8 mouse cellular contexts compared by ENCODE assay signal in genomic region chrX:48624054-48624420, GRCm38 (mm10). TPM values are rescaled to one million over a fixed set of nuclear protein-coding genes. Genes with fewer than 3 reads are reported as not detected.
A peak's percentile ranks its signal among the peaks of the same experiment; 100 is the strongest.
DNase-seq lines count a peak whose midpoint lies in the region; ATAC-seq and TF ChIP-seq lines count a peak whose summit lies in the region.

No protein-coding gene starts in this region.

- no peak for DNase-seq in heart, adult 2 months
- no peak for DNase-seq in heart, adult 8-10 months (ENCODE audit: low spot score)
- no peak for DNase-seq in thymus, adult 2 months
- DNase-seq in thymus, postnatal 0 days (ENCODE audit: low spot score), result no peak
- DNase-seq in liver, embryonic 13.5 days, result no peak
- DNase-seq in adrenal gland, adult 18-20 months (ENCODE audit: low spot score in 2 of 2), result no peak
- DNase-seq in cerebellum, postnatal 4 days (ENCODE audit: low spot score in 2 of 2), result no peak
- DNase-seq in layer of hippocampus, adult 9-10 months (ENCODE audit: low spot score), result no peak

- peak overlapping the region; percentile 22; the same call in 1 of the 2 replicates for H3K9ac ChIP-seq in heart, adult 2 months (ENCODE audit: low read depth, low read length)
- peak overlapping the region; percentile 72 for H3K9ac ChIP-seq in liver, embryonic 13.5 days

- no peaks in the 10 kb centered on the region for H3K27me3 ChIP-seq in heart, adult 2 months (ENCODE audit: control insufficient read depth, insufficient read depth, low read length)
- no peaks in the 10 kb centered on the region for H3K27me3 ChIP-seq in thymus, adult 2 months (ENCODE audit: control insufficient read depth, insufficient read depth, low read length)
- H3K27me3 ChIP-seq in liver, embryonic 13.5 days, result no peaks in the 10 kb centered on the region

- TF ChIP-seq POLR2A in heart, adult 2 months (IDR thresholded peaks at IDR 0.05; ENCODE audit: insufficient read depth, low read depth, low read length), result no peak
- no peak for TF ChIP-seq POLR2A in thymus, adult 2 months (IDR thresholded peaks at IDR 0.05; ENCODE audit: control insufficient read depth, extremely low read depth, insufficient read depth, low read length, poor library complexity)

- no peaks in the 10 kb centered on the region for H3K9me3 ChIP-seq in liver, embryonic 13.5 days (replicated peaks)

- intact Hi-C loops in heart, adult 2 months (cut with DNase I), result no loop called here

- H3K27ac ChIP-seq in heart, adult 2 months, result no peak overlapping the region; the same call in 1 of the 2 replicates
- H3K27ac ChIP-seq in thymus, adult 2 months (ENCODE audit: control insufficient read depth, insufficient read depth, low read length), result peak overlapping the region; percentile 36; the same call in 1 of the 2 replicates
- H3K27ac ChIP-seq in liver, embryonic 13.5 days, result no peak overlapping the region

- no peak for TF ChIP-seq EP300 in heart, adult 2 months (IDR thresholded peaks at IDR 0.05; ENCODE audit: insufficient read depth, low read depth, low read length)

- peak overlapping the region; percentile 67 for H3K4me3 ChIP-seq in heart, adult 2 months
- H3K4me3 ChIP-seq in thymus, adult 2 months (ENCODE audit: control insufficient read depth, insufficient read depth, low read length), result peak overlapping the region; percentile 87
- peak overlapping the region; percentile 72 for H3K4me3 ChIP-seq in liver, embryonic 13.5 days (replicated peaks)

- peak overlapping the region; percentile 74 for H3K4me2 ChIP-seq in liver, embryonic 13.5 days

- WGBS in heart, adult 2 months, result 25% methylated on average over 9 of the region's 9 CpGs
- WGBS in thymus, adult 2 months, result 1% methylated on average over 9 of the region's 9 CpGs
- WGBS in liver, embryonic 13.5 days (ENCODE audit: insufficient replicate concordance), result 15% methylated on average over 9 of the region's 9 CpGs

- ATAC-seq in liver, embryonic 13.5 days (ENCODE audit: low read depth), result no peak

- no peak for TF ChIP-seq CTCF in heart, adult 2 months (IDR thresholded peaks at IDR 0.05)
- no peak for TF ChIP-seq CTCF in thymus, adult 2 months (IDR thresholded peaks at IDR 0.05; ENCODE audit: borderline replicate concordance, control insufficient read depth, extremely low read depth, insufficient read depth, low read length, poor library complexity)

- H3K4me1 ChIP-seq in heart, adult 2 months (ENCODE audit: control insufficient read depth, insufficient read depth, low read length), result no peaks in the 10 kb centered on the region; the same call in 1 of the 2 replicates
- H3K4me1 ChIP-seq in thymus, adult 2 months (replicated peaks; ENCODE audit: control insufficient read depth, insufficient read depth, low read length), result no peaks in the 10 kb centered on the region
- no peaks in the 10 kb centered on the region for H3K4me1 ChIP-seq in liver, embryonic 13.5 days (replicated peaks)

- H3K79me2 ChIP-seq in heart, adult 2 months (replicated peaks; ENCODE audit: control insufficient read depth, insufficient read depth, low read length), result no peaks in the 10 kb centered on the region

- no peaks in the 10 kb centered on the region for H3K36me3 ChIP-seq in heart, adult 2 months (ENCODE audit: control insufficient read depth, insufficient read depth, low read length)
- no peaks in the 10 kb centered on the region for H3K36me3 ChIP-seq in thymus, adult 2 months (ENCODE audit: control insufficient read depth, insufficient read depth, low read length)
- no peaks in the 10 kb centered on the region for H3K36me3 ChIP-seq in liver, embryonic 13.5 days

RNA-seq across cellular contexts. Expression of gene Slc25a14, which starts 0.8 kb away (rescaled TPM):
- total RNA-seq in heart, adult 2 months (2021), result 1 to 10 TPM; 1.9 to 2.1 TPM
- polyA plus RNA-seq in heart, adult 2 months (2012; rRNA removed), result 1.6 and 1.9 TPM in 2 replicates
- total RNA-seq in heart, adult 8-10 months (2022), result 1 to 10 TPM; 1.4 to 2.8 (median 2.2) TPM
- polyA plus RNA-seq in thymus, adult 2 months (2012; rRNA removed), result 3.2 and 4.8 TPM in 2 replicates
- polyA plus RNA-seq in thymus, postnatal 0 days (2015; fragmentation: Nextera tagmentation; extraction: Ambion mirVana), result 13.3 and 15.0 TPM in 2 replicates
- polyA plus RNA-seq in liver, embryonic 13.5 days (2015; fragmentation: Nextera tagmentation; extraction: Ambion mirVana), result 4.9 and 6.2 TPM in 2 replicates
- total RNA-seq in adrenal gland, adult 18-20 months (2021), result 10 to 100 TPM; 10.1 to 13.0 TPM

RNA-seq across cellular contexts. Expression of gene Zfp280c, which starts 29.7 kb away (rescaled TPM):
- total RNA-seq in heart, adult 2 months (2021), result 1 to 10 TPM; 4.5 to 4.8 TPM
- polyA plus RNA-seq in heart, adult 2 months (2012; rRNA removed), result 2.5 and 5.1 TPM in 2 replicates
- 1 to 10 TPM; 3.4 to 6.0 (median 5.3) TPM for total RNA-seq in heart, adult 8-10 months (2022)
- 8.8 and 11.4 TPM in 2 replicates for polyA plus RNA-seq in thymus, adult 2 months (2012; rRNA removed)
- 10.1 and 14.9 TPM in 2 replicates for polyA plus RNA-seq in thymus, postnatal 0 days (2015; fragmentation: Nextera tagmentation; extraction: Ambion mirVana)
- 3.5 and 5.2 TPM in 2 replicates for polyA plus RNA-seq in liver, embryonic 13.5 days (2015; fragmentation: Nextera tagmentation; extraction: Ambion mirVana)
- 10 to 100 TPM in 1 of 2 experiments, 1 to 10 TPM in 1; 7.9 to 10.3 TPM for total RNA-seq in adrenal gland, adult 18-20 months (2021)

RNA-seq across cellular contexts. Expression of gene Gpr119, which starts 50.2 kb away (rescaled TPM):
- not detected for total RNA-seq in heart, adult 2 months (2021)
- 0.04 TPM in 1 of 2 replicates, not detected in the other for polyA plus RNA-seq in heart, adult 2 months (2012; rRNA removed)
- total RNA-seq in heart, adult 8-10 months (2022), result not detected
- 0.07 TPM in 1 of 2 replicates, not detected in the other for polyA plus RNA-seq in thymus, adult 2 months (2012; rRNA removed)
- polyA plus RNA-seq in thymus, postnatal 0 days (2015; fragmentation: Nextera tagmentation; extraction: Ambion mirVana), result 0.05 TPM in 1 of 2 replicates, not detected in the other
- polyA plus RNA-seq in liver, embryonic 13.5 days (2015; fragmentation: Nextera tagmentation; extraction: Ambion mirVana), result not detected in 2 replicates
- total RNA-seq in adrenal gland, adult 18-20 months (2021), result not detected
